Mouse (Mus musculus): ENCODE results near the gene Helb.

Helb gene

DNA sequence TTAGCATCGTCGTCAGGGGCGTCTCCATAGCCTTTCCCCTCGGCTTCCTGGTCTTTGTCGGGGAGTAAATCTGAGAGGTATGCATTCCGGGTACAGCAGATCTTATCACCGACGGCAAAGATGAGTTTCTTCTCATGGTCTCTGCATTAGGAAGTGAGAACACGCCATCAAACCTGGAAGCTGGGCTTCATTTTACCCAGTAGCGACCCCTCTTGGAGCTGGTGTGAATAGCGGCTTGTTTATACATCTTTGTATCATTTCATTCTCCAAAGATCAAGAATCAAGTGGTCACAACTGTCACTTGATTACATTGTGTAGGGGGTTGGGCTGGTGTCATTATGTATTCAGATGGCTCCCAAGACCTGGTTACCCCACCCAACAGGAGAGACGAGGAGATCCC lies 20.2 kb downstream of the Helb start:
- DNase-seq (ENCODE audit: low spot score) = no peak

DNA sequence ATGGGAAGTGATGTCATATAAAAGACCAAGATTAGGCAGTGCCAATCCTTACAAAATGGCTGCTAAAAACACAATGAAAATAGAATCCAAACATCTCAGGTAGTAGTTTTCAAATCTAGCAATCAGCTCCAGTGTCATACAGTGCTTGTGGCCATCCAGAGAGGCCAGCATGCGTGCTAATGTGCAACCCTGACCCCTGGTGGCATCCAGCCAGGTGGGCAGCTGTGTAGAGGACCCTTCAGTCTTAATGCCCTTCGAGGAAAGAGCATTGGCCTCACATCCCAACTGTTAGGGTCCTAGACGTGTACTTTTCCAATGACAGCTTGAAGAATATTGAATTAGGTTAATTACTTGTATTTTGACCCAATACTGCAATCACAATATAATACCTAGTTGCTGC lies 34.9 kb downstream of the Helb start:
- DNase-seq (ENCODE audit: low spot score) = no peak

DNA sequence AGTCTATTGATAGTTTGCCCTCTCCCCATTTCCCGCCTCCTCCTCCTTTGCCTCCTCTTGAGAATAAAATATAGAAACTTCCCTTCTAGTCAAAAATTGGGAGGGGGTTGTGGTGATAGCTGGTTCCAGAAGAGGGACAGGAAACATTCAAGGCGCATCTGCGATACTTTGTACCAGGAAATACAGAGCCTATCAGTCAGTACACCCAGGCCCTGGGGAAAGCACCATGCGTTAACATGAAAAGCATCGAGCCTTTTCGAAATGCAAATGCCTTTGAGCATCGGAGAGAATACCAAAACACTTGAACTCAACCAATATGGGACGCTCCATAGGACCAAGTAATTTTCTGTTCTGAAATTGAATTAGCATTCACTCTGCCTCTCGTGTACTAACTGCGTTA lies 46.5 kb downstream of the Helb start:
- DNase-seq (ENCODE audit: low spot score) = no peak

DNA sequence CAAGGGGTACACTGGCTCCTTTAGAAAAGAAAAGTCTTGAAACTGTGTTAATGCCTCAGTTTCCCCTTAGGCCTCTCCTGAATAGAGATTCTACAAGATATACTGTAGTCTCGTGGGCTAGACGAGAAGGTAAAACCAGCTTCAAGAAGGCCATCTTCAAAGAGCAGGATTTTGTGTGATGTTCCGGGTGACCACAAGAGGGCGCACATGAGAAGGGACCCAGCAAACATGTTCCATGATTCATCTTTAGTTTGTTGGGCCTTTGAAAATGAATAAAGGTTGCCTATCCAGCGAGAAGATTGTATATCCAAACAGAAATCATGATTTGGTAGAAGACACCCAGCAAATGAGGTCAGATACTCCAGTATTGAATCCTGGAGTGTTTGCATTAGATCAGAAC lies 48.4 kb downstream of the Helb start:
- no peak for DNase-seq (ENCODE audit: low spot score)

DNA sequence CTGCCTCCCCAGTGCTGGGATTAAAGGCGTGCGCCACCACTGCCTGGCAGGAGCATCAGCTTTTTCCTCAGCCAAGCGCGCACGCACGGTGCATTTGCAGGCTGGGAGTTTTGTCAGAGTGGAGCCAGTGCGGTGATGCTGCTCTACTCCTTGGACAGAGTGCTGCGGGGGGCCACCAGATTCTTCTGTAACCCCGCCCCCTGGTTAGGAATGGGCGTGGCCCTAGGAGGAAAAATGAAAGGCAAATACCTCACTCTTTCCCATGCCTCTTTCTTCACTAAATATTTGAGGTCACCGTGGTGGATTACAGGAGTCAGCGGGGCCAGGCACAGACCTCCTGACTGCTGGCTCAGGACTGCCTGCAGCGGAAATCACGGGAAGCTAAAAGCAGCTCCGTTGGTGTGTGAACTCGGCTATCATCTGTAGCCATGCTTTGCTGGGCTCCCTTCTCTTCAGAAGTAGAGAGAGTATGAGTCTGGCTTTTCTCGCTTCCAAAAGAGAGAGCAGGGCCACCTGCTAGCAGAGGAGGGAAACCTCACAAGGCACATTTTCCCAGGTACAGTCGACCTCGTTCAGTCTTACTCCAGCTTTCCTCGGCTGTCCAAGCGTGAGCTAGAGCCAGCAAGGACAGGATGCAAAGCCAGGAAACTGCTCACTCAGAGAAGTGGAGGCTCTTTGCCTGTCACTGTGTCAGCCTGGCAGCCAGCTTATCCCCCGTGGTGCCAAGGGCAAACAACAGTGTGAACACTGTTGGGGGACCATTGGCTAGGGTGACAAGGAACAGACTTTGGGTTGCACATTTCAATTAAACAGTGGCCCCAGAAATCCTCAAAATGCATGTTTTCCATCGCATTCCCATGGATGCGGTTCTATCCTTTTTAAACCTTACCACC lies 51.3 kb downstream of the Helb start:
- DNase-seq (ENCODE audit: low spot score) = no peak

DNA sequence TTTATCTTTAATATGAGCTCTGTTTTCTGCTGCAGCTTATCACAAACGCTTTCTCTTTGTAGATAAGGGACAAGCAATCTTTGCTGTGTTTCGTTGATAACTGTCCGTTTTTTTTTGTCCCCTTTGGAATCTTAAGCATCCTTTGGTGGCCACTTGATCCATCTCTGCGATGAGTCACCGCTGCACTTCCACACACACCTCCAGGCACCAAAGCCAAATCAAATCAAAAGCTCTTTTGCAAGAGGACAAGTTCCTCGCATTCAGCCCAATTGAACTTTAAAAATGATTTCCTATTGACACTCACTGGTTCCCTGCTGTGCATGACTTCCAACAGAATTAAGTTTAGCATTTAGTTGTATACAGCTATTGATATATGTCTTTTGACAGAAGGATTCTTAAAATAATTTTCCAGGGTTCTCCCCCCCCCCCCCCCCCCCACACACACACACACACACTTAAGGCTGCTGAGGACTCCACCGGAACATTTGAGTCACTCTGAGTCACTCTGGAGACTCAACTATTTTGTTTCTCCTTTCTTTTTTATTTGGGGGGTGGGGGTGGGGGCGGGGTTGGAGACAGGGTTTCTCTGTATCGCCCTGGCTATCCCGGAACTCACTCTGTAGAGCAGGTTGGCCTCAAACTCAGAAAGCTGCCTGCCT lies 52.1 kb downstream of the Helb start:
- DNase-seq (ENCODE audit: low spot score) = no peak

DNA sequence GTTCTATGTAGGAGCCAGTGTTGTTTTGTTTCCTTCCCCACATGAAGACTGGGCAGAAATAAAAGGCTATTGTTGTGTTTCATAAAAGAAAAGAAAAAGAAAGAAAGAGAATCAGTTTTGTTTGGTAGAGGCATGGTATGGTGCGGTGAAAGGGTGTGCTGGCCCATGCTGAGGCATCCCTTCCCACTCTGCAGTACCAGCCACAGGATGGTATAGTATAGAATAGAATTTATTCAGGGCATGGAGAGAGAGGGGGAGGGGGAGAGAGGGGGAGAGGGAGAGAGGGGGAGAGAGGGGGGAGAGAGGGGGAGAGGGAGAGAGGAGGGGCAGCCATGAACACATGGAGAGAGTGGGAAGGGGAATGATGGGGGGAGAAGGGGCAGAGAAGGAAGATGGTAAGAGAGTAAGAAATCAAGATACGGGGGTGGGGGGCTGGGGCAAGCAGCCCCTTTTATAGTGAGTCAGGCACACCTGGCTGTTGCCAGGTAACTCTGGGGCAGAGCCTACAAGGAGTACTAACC lies 68.0 kb downstream of the Helb start:
- no peak for DNase-seq (ENCODE audit: low spot score)

DNA sequence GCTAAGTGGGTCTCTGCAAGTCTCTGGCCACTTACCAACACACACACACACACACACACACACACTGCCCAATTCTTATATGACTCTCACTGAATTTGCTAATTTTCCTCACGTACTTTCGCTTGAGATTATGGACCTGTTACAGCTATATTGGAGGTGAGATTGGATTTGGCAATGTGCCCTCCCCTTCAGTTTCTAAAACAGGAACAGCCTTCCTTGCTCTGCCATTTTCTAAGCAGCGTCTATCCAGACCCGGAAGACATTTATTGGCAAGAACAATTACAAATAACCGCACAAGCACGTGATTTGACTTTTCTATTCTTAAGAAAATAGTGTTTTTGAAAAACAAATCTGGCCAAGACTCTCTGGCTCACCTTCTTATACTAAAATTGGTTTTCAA lies 68.5 kb downstream of the Helb start:
- no peak for DNase-seq (ENCODE audit: low spot score)

DNA sequence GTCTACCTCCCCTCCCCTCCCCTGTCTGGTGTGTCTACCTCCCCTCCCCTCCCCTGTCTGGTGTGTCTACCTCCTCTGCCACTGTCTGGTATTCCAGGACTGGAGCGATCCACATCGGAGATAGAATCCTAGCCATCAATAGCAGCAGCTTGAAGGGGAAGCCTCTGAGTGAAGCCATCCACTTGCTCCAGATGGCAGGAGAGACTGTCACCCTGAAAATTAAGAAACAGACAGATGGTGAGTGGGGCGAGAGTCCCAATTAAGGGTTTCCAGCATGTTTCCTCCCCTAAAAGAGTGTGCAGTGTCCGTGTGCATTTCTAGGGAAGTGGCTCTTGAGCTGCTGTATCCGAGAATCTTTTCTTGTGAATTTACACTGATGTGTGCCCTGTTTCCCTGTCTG lies 74.6 kb downstream of the Helb start:
- DNase-seq (ENCODE audit: low spot score) = peak; percentile 62

DNA sequence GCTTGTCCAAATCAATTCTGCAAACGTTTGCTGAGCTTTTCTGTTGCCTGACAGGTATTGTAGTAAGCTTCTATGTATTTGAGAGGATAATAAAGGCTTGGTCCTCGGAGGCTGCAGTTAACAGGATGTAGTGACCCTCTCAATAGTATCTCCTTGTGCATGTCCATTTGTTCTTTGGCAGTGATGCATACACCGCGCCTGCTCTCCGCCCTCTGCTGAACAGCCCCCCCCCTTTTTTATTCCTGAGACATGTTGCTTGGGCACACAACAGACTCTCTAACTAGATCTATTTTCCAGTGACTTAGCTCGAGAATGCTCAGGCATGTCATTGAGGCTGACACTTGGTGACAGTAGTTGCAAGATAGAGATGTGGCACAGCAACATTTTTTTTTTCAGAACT lies 77.0 kb downstream of the Helb start:
- DNase-seq (ENCODE audit: low spot score) = no peak

DNA sequence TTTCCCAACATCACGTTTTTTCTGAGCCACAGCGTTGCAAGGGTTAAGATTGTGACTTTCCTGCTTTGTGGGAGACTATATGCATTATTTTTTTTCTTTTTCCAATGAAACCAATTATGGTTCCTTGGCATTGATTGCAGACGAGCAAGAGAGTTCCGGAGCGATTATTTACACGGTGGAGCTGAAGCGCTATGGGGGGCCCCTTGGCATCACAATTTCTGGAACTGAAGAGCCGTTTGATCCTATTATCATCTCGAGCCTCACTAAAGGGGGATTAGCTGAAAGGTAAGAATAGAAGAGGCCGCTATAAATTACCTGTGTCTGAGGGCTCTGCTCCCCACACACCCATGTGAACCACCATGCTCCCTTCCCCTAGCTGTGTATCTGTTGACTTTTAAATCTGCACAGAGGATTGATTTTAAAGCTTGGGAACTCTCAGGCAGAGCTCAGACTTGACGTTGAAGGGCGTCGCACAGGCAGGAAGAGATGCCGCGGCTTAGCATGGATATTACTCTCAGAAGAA lies 77.5 kb downstream of the Helb start:
- no peak for DNase-seq (ENCODE audit: low spot score)

DNA sequence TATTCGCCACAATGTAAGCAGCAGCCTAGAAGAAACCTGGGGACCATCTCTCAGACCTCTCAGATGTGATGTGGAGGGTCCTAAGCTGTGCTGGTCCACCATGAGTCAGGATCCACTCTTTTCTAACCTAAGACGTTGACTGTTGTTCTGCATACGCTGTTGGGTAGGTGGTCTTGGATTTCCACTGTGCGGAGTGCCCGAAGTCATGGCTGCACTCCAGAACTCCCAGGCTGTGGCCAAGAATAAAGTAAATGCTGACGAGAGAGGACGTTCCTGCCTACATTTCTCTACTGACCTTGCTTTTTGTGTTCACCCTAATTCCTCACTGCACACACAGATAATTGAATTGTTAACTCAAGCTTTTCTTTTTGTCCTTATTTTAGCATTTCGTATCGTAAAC lies 78.9 kb downstream of the Helb start:
- no peak for DNase-seq (ENCODE audit: low spot score)
